Mouse (Mus musculus): ENCODE results near the gene Gm9747.

Gene Gm9747

DNA sequence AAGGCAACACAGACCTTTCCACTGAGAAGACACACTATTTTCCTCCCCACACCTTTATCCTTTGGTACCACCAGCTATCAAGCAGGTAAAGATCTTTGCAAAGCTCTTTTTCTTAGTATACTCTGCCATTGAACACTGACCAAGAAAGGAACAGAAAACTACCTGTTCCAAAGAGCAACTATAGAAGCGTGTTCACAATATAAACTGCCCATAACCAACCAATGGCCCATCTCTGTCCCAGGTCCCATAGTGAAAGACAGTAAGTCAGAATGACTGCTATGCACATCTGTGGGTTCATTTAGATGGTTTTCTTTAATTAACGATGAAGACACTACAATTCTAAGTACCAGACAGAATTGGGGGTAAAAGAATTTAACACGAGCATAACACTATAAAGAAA lies at the start of gene Gm9747:
Gm9747 (plus strand) TSS at position 301 of the 400 bp plus-strand sequence.
- no peak for DNase-seq

DNA sequence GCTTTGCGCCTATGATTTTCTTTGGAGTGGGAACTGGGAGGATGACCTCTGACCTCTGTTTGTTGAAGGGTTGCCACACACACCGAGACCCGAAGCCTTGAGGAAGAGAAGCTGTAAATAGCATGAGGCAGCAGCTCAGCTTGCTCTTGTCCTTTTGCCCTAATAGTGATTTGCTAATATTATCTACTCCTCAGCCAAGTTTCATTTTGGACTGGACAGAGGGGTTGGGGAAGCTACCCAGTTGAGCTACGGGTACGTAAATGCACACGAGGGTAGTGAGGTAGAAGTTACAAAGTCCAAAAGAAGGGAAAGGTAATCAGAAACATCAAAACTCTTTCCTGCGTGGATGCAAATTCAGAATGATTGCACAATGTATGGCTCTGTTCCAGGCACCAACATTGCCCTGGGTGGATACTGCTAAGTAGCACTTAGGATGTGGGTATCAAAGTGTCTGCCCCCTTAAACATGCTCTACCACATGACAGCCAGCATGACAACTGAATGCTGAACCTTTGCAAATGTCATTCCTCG lies 48.9 kb upstream of the Gm9747 start:
- DNase-seq, result no peak

DNA sequence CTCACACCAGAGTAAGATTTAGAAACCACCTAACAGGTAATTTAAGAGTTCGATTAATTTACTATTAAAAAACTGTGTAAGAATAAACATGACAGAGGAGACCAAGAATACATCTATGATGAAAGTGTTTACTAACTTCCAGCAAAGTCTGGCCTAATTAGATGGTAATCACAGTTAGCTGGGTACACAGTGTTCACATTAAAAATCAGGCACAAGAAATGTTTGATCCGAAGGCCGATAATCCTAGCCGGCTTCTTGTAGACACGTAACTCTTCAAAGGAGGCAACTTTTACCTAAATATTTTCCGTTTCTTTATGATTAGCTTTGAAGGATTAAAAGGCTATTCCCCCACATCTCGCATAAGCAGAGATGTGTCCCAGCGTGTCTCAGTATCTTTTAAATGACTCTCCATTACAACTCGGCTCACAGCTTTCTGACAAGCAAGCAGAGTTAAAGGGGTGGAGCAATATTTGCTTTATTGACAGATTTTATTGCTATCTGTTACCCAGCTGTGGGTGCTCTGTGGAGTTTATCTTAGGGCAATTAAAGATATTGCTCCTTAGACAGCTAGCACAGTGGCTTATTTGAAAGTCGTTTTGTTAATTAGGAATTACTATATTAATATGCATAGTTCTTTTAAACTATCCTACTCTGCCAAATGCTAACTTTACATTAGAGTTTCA lies 44.2 kb upstream of the Gm9747 start:
- no peak for DNase-seq

DNA sequence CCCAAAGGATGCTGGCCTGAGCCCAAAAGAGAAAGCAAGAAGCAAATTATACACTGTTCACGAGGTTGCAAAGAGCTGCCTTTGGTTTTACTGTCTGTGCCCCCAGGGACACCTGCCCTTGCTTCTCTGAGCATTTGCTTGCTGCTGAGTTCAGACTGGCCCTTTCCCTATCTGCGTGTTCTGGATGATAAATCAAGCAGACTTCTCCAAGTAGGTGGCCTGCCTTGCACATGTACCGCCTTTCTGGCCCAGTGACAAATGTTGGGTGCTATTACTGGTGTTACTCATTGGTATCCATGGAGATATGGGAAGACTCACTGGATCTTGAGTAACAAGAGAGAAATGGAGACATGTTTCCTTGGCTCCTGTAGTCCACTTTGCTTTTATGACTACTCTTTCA lies 43.4 kb upstream of the Gm9747 start:
- DNase-seq, result peak; percentile 31

DNA sequence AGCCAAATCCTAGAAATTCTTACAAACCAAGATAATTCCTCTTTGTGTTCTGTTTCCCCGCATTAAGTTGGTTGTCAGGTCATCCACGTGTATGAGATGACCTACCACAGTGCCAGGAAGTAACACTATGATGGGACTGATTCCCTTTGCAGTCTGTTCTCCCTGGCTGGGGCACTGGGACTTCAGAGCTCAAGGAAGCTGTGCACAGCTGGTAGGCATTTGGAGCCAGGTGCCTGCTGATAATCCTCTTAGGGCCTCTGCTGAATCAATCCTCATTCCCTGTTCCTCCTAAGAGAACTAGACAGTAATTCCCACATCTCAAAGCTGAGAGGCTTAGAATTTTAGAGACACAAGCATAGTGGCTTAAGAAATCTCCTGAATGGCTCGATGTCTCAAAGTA lies 41.3 kb upstream of the Gm9747 start:
- no peak for DNase-seq

DNA sequence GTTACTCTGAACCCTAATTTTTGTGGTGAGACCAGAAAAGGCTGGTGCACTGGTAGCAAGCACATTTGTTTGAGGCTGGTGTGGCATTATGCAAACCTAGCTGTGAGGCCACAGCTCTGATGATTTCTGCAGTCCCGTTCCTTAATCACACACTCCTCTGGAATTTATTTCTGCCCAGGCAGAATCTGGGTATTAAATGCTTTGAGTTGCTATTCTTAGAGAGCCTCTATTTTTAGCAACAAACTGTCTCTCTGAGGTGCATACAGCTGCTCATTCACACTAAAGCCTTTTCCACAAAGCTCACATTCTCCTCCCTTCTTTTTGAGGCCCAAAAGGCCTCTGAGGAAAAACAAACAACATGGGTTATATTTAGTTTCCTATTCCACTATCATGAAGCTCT lies 33.0 kb upstream of the Gm9747 start:
- DNase-seq, result no peak

DNA sequence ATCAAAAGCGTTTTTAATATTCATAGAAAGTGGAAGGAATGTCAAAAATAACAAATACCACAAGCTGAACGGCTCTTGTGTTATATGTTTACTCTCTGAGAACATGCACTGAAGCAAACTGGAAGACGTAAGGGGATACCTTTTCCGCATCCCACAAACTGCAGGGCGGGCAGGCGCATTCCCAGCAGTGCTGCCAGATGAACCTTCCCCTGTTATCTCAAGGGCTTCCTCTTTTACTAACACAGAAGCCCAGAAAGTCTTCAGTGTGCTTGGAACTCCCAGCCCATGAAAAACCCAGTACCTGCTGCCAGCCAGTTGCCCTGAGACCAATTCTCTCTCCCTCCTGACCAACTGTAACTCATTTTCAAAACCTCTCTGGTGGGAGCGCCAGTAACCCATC lies 32.3 kb upstream of the Gm9747 start:
- no peak for DNase-seq

DNA sequence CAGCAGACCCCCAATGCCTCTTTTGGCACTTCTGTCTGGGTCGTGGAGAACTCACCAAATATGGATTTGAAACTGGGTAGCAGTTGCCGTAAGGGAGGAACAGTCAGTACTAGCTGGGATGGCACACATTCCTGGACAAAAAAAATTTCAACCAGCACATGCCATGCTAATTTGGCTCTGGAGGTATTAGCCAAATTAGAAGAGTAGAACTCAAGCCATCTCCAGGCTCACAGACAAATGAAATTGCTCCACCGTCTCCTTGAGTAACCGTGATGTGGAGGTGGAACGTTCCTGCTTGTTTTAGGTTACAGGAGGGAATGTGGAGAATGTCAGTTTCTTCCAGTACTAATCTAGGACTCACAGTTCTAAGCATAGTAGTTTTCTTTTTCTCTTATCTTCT lies 25.4 kb upstream of the Gm9747 start:
- DNase-seq, result no peak

DNA sequence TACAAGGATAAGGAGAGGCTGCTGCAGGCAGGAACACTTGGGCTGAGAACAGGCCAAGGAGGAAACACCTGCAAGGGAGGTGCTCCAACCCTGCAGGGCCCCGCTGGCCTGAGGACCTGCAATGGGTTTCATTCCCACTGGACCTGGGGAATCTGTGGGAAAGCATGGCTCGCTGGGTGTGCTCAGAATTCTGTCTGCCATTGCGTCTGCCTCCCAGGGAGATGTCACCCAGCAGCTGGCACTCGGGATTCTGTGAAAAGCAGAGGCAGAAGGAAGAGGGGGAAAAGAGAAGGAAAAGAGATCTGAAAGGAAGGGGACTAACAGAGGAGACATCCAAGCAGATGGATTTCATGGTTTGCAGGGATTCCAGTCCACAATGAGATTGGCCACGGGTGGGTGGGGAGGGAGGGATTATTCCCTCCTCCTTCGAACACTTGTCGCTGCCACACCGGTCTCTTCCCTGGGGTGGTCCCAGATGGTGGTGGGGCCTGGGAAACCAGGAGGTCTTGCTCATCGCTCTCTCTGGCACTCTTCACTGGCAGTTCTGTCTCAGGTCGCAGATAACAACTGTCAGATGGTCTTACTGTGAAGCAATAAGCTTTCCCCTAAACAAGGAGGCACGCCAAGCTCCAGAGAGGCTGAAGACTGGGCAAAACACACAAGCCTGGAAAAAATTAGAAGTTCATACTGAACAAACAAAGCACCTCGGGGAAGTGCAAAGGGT lies 12.1 kb upstream of the Gm9747 start:
- DNase-seq, result no peak

DNA sequence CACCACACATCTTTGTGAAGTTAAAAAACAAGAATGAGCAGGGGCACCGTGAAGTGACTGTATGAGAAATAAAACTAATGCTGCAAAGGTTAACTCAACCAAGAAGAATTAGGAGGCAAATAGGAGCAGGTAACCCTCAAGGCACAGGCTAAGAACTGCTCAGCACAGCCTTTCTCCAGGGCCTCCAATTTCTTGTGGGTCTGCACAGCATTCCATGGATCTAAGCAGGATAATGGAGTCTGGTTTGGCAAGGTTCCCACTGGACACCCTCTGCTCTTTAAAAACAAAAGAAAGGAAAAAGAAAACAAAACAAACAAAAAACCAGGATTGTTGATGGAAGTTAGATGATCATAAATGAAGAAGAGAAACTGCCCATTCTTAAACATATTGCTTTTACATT lies 11.4 kb upstream of the Gm9747 start:
- no peak for DNase-seq

DNA sequence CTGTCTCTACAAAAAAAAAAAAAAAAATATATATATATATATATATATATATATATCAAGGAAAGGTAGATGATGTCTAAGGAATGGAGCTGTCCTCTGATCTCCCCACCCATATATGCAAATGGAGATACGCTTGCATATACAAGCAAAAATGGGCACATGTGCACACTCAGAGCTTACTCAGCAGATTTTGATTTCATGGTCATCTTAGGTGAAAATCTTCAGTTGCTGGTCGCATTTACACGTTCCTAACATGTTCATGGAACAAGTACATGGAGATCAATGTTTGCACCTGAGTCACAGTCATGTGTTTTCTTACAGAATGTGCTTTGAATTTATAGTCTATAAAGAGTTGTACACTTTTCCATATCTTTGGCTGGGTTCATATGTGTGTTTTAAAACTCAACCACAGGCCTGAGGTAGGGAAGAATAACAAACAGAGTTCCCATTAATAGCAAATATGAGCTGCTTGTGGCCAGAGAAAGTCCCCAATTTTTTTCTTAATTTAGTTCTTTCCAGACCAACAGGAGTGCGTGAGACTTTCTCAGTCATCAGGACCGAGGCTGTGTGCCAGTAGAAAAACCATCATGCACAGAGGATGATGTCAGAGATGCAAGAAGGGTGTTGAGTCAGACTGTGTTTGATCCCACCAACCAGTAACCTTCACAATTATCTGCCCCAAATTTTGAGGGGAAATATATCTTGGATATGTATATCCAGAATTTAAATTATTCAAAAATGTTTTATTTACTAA lies 9.7 kb upstream of the Gm9747 start:
- DNase-seq, result no peak

DNA sequence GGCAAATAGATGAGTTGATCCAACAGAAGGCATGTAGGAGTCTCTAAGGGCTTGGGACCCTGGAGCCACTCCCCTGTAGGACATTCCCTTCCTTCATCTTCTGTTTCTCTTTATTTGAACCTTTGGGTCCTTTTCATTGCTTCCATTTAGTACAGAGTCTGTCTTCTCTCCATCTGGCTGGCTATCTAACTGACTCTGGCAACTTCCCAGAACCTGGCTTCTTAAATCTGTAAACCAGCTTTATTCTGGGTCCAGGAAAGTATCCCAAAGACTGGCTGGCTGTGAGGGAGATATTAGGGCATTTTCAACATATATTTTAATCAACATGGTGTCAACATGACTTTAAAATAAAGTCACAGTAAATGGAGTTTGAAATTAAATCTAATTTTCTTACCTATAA lies 4.1 kb upstream of the Gm9747 start:
- no peak for DNase-seq

DNA sequence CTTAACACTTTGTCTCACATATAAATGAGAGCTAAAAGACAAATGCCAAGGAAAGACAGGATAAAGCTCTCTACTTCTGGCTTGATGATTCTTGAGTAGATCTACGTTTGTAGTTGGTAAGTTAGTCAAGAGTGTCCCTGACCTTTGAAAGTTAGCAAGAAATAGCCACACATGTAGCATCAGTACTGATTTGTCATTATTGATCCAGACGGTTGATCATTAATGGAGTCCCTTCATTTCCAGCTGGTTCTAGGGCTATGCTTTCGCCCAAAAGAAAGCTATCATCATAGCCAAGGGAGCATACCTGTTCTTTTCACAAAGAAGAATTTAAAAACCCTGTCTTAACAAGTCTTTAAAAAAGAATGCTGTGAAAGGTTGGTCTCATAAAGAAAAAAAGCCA lies 1.7 kb downstream of the Gm9747 start:
- DNase-seq, result no peak

DNA sequence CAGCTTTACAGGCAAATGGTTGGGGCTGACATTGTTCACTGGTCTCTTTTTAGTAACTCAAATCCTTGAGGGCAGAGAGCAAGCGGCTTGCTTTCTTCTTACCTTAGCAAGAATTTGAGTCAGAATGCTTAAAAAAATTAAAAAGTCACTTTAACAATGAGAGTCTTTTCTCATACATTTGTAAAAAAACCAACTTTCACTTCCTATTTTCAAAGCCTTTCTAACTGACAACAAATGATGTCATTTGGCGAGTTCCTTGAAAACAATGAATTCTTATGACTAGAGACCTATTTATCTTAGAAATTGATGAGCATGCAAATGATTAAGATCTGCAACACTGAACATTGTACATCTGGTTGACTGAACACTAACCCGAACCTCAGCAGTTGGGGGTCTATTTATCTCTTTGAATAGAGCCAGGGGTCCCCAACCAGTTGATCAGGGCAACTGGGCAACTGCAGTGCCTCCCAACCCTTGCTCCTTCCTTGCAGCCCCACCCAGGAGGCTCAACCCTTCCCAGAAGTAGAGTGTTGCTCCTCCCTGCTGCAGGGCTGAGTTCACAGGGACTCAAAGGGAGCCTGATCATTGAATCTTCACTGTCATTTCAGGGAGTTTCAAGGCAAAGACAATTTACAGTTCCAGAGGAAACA lies 2.7 kb downstream of the Gm9747 start:
- no peak for DNase-seq

DNA sequence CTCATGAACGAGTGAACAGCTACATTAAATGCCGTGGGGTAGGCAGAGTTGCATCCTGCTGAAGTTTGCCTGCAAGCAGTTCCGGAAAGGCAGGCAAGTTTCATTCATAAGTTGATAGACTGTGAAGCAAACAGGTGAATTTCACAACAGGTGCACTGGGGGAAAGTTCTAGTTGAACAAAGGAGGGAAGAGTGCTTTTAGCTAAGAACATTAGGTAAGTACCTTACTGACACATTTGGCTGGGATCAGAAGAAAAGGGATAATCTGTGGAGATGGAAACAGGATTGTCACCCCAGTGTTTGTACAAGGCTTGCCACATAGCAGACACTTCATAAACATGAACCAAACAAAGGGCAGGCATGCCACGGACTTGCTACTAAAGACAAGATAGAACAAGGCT lies 5.3 kb downstream of the Gm9747 start:
- DNase-seq, result no peak

DNA sequence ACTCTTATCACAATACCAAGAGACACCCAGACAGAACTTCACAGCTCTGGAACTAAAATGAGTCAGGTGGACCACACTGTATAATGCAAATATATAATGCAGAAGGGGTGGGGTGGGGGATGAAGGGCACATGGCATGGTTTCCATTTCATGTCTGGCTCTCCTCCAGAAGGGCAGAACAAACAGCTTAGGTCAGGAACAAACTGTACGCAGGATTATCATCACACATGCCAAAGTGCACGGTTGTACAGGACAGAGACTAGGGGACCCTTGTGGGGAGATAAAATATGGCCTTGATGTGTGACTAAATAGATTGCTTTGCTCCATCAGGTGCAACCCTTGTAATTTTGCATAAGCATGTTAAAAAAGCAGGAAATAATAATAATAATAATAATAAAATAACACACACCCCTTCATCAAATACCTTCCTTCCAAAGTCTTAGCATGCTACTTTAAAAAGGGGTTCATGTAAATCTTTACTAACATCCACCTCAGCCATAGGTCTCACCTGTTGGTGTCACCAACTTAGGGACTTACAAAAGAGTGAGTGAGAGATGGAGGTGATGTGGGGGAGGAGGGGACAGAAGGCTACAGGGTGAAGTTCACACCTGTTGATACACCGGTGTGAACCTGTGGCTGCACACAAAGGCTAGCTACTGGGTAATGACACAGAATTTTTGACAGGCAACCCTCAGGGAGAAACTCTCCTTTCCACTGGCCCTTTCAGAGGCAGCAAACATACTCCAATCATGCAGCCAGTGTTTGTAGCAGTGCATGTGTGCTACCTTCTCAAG lies 6.7 kb downstream of the Gm9747 start:
- DNase-seq, result no peak

DNA sequence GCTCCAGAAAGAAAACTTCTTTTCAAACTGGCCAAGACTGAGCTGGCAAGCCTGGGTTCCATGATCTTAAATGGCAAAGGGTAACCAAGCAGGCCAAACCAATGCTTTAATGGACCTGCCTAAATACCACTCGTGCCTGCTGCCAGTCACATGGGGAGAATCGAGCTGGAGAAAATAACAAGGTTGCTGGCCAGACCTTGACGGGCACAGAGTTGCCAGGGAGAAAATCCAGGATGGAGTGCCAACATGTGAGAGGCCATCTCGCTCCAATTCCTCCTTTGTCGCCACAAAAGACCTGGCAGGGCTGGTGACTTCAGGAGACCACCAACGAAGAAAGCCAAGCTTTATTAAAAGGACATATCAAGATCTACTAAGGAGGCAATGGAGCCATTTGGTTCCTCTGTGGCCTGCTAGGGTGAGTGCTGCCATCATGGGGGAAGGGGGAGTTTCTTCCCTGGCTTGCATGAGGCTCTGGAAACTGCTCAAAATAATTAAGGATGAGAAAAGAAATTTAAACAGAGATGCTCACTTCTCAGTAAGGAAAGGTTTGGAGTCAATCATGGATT lies 10.4 kb downstream of the Gm9747 start:
- DNase-seq, result no peak

DNA sequence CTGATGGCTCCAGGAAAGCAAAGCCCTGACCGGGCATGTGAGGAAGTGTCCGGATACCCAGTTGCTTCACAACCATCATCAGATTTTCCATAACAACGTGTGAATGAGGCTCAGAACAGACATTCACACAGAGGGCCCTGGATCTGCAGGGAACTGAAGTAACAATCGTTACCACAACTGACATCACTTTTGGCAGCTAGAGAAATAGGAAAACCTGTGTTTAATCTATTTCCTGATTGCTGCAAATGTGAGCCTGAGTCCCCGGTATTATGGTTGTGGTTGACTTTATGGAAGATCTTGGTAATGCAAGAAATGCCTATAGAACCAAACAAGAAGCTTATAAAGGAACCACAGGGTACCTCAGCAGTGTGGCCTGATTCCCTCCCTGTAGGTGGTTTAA lies 12.1 kb downstream of the Gm9747 start:
- DNase-seq, result no peak

DNA sequence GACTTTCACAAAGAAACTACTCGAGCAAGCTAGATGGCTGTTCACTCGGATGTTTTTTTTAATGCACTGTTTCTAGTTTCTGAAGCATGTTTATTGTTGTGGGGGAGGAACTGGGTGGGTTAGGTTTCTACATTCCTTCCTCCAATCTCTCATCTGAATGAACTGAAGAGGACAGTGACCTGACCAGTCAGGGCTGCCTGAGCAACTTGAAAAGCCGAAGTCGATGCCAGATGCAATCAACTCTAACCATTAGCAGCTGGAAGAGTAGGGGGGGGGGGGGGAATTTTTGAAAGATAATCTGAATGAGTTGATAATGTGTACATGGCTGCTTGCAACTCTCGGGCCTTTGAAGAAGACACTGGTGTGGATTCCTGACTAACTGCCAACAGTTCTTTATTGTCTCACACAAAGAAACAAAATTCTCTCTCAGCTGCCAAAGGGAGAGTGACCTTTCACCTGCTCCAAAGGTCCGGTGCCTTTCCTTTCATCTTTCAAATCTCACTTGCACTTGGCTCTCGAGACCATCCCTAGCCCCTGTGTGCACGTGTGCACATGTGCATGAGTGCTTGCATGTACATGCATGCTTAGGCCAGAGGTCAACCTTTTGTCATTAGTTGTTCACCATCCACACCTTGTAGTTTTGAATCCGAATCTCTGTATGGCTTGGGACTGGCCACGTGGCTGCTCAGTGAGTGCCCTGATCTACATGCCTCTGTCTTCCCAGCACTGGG lies 14.5 kb downstream of the Gm9747 start:
- DNase-seq, result peak; percentile 27

DNA sequence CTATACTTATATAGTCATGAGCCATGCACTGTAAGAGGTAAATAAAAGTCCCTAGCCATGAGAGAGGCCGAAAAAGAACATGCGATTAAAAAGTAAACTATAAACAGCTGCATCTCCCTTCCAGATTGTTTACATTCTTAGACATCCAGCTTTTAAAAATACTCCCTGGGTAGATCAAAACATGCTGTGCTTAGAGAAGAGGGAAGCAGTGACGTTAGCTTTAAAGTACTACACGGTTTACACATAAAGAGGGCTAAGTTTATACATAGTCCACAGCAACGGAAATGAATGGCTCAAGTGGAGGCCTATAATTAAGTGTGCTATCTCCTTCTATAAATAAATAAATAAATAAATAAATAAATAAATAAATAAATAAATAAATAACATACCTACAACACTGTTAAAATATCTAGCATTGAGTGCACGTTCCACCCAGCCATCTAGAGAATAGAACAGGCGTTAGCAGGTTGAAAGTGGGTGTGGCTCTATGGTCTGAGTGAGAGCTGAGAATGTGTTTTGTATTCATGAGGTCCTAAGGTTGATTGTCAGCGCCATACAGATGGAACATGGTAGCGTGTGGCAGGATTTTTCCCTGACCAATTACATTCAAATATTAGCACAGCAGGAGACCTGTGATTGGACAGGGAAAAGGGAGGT lies 21.0 kb downstream of the Gm9747 start:
- DNase-seq, result no peak

DNA sequence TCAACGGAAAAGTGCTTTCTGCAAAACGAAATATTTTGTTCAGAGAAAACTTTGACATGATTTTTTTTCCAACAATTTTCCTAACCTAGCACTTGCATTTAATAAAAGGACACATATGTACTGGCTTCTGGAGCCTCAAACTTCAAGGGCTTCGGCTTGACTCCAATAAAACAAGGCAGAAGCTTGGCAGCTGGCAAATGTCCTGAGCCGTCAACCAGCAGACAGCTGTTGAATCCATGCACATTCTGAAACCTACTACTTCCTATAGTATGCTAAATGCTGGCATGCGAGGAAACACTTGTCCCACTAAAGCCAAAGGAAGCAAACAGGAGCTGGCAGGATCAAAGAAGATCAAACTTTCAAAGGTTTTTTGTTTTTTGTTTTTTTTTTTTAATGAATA lies 24.5 kb downstream of the Gm9747 start:
- DNase-seq, result no peak
